Mouse (Mus musculus) midbrain, embryonic 16.5 days (tissue): ENCODE measurements at regions not wholly inside any gene's neighbourhood (a gene's known extent, or its start where the extent isn't known, plus 50 kb on each side); places are given as distances from the start of the nearest gene placed in this dataset.

Experiments
- ATAC-seq: fragments of 200-750 bp; cut with Nextera tagmentation; 2 replicates; pipeline ENCODE4 v1.8.0; 2017; ENCODE audit warnings: moderate TSS enrichment
- H3K27ac ChIP-seq: fragments of 300-500 bp; sonication (generic); 2 replicates; pipeline ENCODE4 v1.5.1; 2014; ENCODE audit warnings: mild to moderate bottlenecking, low read length, mixed read lengths
- H3K27me3 ChIP-seq: fragments of 300-500 bp; sonication (generic); 2 replicates; pipeline ENCODE4 v1.6.1; 2014; ENCODE audit warnings: low read depth, low read length, mixed read lengths; ENCODE audit not compliant: control insufficient read depth, insufficient read depth
- H3K36me3 ChIP-seq: fragments of 300-500 bp; sonication (generic); 2 replicates; pipeline ENCODE4 v1.6.1; 2014; ENCODE audit warnings: mild to moderate bottlenecking, low read length, moderate library complexity, mixed read lengths; ENCODE audit not compliant: control insufficient read depth, insufficient read depth
- H3K4me1 ChIP-seq: fragments of 300-500 bp; sonication (generic); 2 replicates; pipeline ENCODE4 v1.6.1; 2014; ENCODE audit warnings: mild to moderate bottlenecking, low read length, mixed read lengths; ENCODE audit not compliant: control insufficient read depth, insufficient read depth
- H3K4me2 ChIP-seq: fragments of 300-500 bp; sonication (generic); 2 replicates; pipeline ENCODE4 v1.6.1; 2014; ENCODE audit warnings: mild to moderate bottlenecking, low read length, mixed read lengths
- H3K4me3 ChIP-seq: fragments of 300-500 bp; sonication (generic); 2 replicates; pipeline ENCODE4 v1.5.1; 2014; ENCODE audit warnings: low read depth, mild to moderate bottlenecking, low read length, moderate library complexity, mixed read lengths
- H3K9ac ChIP-seq: fragments of 300-500 bp; sonication (generic); 2 replicates; pipeline ENCODE4 v1.6.1; 2014; ENCODE audit warnings: low read depth, low read length, mixed read lengths
- H3K9me3 ChIP-seq: fragments of 300-500 bp; sonication (generic); replicated peaks from 2 replicates; pipeline ENCODE4 v1.6.1; 2014; ENCODE audit warnings: mild to moderate bottlenecking, low read length, mixed read lengths; ENCODE audit not compliant: control insufficient read depth, poor library complexity, severe bottlenecking
- WGBS: fragments of 180-500 bp; shearing (Covaris S2); extraction: QIAGEN DNeasy Blood & Tissue Kit; methylation state at CpG from one replicate; pipeline ENCODE4 v1.1.7; 2014; 5-methylcytosine and 5-hydroxymethylcytosine counted together

DNA sequence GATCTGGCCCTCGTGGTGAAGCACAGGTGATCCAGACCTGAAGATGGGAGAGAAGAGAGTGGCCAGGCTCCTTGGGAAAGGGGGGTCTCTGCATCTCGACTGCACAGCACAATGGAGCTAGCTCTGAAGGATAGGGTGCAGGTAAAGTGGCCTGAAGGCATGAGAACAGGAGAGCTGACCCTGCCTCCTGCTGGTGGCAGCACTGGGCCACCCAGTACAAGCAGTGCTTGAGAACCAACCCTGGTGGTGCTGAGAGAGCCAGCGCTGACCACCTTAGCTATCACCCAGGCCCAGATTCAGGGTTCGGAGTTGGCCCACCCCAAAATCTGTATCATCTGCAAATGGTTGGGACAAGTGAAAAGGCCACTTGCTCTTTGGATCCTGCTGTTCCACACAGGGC, 66.2 kb downstream of the A730009L09Rik start:
- ATAC-seq, result no peak
- 85% methylated on average over 4 of the region's 4 CpGs for WGBS
- Histone ChIP-seq H3K9ac (no peak overlapping the region), H3K4me2 (no peak overlapping the region), H3K27ac (no peak overlapping the region), H3K36me3 (no peaks in the 10 kb centered on the region), H3K4me3 (no peak overlapping the region), H3K27me3 (no peaks in the 10 kb centered on the region), H3K9me3 (no peaks in the 10 kb centered on the region), H3K4me1 (no peaks in the 10 kb centered on the region)

DNA sequence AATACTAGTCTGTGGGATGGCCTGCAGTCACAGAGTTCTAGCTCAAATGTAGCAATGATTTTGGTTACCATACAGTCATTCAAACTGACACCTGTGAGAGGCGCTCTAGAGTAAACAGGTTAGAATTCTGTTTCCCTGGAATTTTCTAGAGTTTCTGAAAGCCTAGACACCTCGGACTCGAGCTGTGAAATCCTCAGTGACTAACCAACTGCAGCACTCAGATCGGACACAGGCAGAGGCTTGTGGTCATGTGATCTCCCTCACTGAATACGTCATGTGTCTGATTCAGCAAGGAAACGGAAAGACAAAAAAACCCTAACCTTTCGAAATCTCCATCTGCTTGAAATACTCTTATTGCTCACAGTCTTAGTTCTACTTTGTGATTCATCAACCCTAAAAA, 68.4 kb downstream of the A730009L09Rik start:
- ATAC-seq, result no peak
- Histone ChIP-seq H3K36me3 (no peaks in the 10 kb centered on the region), H3K9me3 (no peaks in the 10 kb centered on the region), H3K9ac (no peak overlapping the region), H3K27ac (no peak overlapping the region), H3K4me3 (no peak overlapping the region), H3K4me1 (no peaks in the 10 kb centered on the region), H3K4me2 (no peak overlapping the region), H3K27me3 (no peaks in the 10 kb centered on the region)
- 87% methylated on average over 7 of the region's 7 CpGs for WGBS

DNA sequence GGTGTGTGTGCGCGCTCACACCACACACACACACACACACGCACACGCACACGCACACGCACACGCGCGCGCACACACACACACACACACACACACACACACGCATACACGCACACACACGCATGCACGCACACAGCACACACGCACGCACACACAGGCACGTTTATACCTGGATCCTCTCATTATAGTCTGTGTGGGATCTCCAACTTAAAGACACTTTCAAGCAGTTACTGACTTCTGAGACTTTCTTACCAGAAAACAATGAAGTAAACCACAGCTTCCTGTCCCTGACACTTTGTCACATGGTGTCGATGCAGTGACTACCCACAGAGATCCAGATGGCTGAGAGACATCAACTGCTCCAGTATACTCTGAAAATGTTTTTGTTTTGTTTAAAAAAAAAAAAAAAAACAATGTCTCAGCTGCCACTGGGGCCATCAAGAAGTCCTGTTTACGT, 68.9 kb downstream of the A730009L09Rik start:
- WGBS, result 89% methylated on average over 19 of the region's 19 CpGs
- no peak overlapping the region for H3K9ac ChIP-seq
- H3K27ac ChIP-seq, result no peak overlapping the region
- no peaks in the 10 kb centered on the region for H3K4me1 ChIP-seq
- no peak for ATAC-seq
- no peaks in the 10 kb centered on the region for H3K9me3 ChIP-seq
- no peaks in the 10 kb centered on the region for H3K27me3 ChIP-seq
- no peak overlapping the region for H3K4me2 ChIP-seq
- H3K36me3 ChIP-seq, result no peaks in the 10 kb centered on the region
- no peak overlapping the region for H3K4me3 ChIP-seq

DNA sequence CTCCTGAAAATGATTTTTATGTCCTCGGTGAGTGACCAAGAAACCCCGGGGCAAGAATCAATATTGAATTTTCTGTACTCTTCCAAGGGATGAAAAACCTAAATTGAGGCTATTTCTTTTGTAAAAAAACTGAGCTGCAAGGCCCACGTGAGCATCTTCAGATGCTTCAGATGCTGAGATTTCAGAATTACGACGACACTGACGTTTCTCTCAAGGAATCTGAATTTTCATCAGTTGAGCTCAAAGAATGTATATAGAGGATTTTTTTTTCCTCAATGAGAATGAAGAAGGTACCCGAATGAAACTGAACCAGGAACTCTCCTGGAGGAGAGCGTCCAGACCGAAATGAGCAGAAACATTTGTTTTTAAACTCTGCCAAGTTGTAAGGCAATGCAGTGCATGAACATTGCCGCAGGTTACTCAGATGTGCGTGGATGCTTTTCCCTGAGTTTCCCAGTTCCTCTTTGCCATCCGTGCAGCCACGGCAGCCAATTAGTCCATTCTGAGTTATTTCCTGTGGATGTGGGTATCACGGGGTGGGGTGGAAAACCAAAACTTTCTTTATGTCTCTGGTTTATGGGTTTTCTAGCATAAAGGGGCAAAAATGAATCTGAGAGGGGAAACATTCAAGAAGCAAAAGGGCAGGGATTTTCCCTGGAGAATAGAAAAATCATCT, 69.9 kb downstream of the A730009L09Rik start:
- Histone ChIP-seq H3K4me3 (no peak overlapping the region), H3K4me2 (no peak overlapping the region), H3K27ac (no peak overlapping the region), H3K36me3 (no peaks in the 10 kb centered on the region), H3K27me3 (no peaks in the 10 kb centered on the region), H3K9me3 (no peaks in the 10 kb centered on the region), H3K4me1 (no peaks in the 10 kb centered on the region), H3K9ac (no peak overlapping the region)
- 86% methylated on average over 14 of the region's 14 CpGs for WGBS
- ATAC-seq, result no peak

DNA sequence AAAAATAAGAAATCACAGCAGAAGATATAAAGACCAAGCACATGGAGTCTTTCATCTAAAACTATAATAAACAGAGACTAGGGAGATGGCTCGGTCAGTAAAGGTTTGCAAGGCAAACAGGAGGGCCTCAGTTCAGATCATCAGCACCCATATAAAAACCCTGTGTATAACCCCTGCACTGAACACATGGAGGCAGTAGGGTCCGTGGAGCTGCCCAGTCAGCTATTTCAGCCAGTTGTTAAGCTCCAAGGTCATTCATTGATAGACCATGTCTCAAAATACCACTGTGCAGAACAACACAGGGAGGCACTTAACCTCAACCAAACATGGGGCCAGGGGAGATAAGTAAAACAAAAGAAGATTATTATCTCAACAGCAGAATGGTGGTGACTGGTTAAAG, 78.1 kb downstream of the A730009L09Rik start:
- no peak overlapping the region for H3K9ac ChIP-seq
- H3K4me2 ChIP-seq, result no peak overlapping the region
- H3K4me1 ChIP-seq, result no peaks in the 10 kb centered on the region
- no peaks in the 10 kb centered on the region for H3K36me3 ChIP-seq
- no peak for ATAC-seq
- no peak overlapping the region for H3K27ac ChIP-seq
- no peaks in the 10 kb centered on the region for H3K9me3 ChIP-seq
- H3K4me3 ChIP-seq, result no peak overlapping the region
- WGBS, result 87% methylated on average over 2 of the region's 2 CpGs
- H3K27me3 ChIP-seq, result no peaks in the 10 kb centered on the region

DNA sequence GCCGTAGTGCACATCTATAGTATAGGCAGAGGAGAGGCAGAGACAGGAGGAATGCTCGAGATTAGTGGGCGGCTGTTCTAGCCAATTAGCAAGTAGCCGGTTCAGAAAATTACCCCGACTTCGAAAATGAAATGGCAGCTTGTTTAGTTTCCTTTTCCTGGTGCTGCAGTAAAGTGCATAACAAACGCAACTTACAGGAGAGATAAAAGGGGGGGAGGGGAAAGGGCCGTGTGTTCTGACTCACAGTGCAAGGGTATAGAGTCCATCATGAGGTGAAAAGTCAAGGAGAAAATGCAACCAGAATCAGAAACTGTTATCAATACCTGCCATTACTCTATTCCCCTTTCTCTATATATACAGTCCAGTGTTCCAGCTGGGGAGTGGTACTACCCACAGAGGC, 88.0 kb downstream of the A730009L09Rik start:
- Histone ChIP-seq H3K27ac (no peak overlapping the region), H3K4me3 (no peak overlapping the region), H3K36me3 (no peaks in the 10 kb centered on the region), H3K9ac (no peak overlapping the region), H3K4me1 (no peaks in the 10 kb centered on the region), H3K9me3 (no peaks in the 10 kb centered on the region), H3K27me3 (no peaks in the 10 kb centered on the region), H3K4me2 (no peak overlapping the region)
- no peak for ATAC-seq
- 91% methylated on average over 8 of the region's 8 CpGs for WGBS

DNA sequence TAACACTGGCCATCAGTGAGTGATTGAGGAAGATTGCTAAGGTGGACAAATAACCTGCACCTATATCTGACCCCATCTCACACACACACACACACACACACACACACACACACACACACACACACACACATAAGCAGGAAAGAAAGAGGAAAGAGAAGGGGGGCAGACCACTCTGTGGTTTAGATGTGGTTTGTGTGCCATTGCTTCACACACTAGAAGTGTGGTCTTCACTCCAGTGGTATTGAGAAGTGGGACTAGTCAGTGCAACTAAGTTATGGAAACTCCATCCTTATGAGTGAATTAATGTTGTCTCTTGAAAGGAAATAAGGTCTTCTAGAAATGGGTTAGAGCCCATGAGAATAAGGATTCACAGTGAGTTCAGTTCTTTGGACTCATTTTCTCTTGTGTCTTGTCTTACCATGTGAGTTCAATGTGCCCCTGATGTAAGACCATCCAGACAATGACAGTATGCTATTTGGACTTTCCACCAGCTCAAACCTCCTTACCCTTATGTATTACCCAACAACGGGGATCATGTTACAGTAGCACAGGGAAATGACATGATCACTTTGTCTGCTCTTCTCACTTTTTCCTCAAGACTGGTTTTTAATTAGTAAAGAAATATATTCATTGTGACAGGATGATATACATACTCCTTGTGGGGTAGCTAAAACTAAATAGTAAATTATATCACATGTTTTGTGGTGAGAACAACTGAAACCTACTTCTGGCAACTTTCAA, 88.7 kb downstream of the A730009L09Rik start:
- no peak overlapping the region for H3K4me3 ChIP-seq
- no peaks in the 10 kb centered on the region for H3K4me1 ChIP-seq
- no peak for ATAC-seq
- no peak overlapping the region for H3K4me2 ChIP-seq
- H3K36me3 ChIP-seq, result no peaks in the 10 kb centered on the region
- no peaks in the 10 kb centered on the region for H3K27me3 ChIP-seq
- H3K9ac ChIP-seq, result no peak overlapping the region
- H3K9me3 ChIP-seq, result no peaks in the 10 kb centered on the region
- 85% methylated on average over 1 of the region's 1 CpGs for WGBS
- H3K27ac ChIP-seq, result no peak overlapping the region

DNA sequence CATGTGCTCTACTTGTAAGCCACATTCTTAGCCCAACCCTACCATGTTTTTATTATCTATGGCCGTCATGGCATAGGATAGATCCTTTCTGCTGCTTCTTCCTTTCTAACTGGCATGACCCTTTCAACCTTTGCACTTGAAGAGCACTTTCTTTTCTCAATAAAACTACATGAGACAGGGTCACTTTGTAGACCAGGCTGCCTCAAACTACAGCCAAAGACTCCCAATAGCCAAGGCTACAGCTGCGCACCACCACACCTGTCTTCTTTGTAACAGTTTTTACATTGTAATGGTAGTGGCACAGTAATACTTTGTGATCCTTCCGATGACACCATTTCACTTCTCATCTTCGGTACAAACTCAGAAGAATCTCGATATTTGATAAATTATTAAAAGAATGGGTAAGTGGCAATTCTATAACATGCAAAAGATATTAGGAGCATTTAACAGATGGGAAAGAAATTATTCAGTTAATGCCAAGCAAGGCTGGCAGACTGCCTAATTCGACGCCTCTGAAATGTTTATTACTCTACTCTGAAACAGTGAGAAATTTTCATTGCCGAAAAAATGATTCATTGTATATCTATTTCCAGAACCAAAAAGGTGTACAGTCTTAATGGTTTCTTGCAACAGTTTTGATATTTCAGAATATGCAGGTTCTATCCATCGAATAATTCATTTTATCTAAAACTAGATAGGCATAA, 89.5 kb downstream of the A730009L09Rik start:
- H3K36me3 ChIP-seq, result no peaks in the 10 kb centered on the region
- H3K9me3 ChIP-seq, result no peaks in the 10 kb centered on the region
- no peak overlapping the region for H3K4me2 ChIP-seq
- H3K4me1 ChIP-seq, result no peaks in the 10 kb centered on the region
- no peak overlapping the region for H3K27ac ChIP-seq
- 96% methylated on average over 9 of the region's 9 CpGs for WGBS
- ATAC-seq, result no peak
- H3K27me3 ChIP-seq, result no peaks in the 10 kb centered on the region
- H3K9ac ChIP-seq, result no peak overlapping the region
- no peak overlapping the region for H3K4me3 ChIP-seq
